Mouse (Mus musculus) gastrocnemius, adult 2 months (tissue): Measurements from ENCODE around the gene Mto1. TPM values are rescaled to one million over a fixed set of nuclear protein-coding genes. Genes with fewer than 3 reads are reported as not detected.

Experiments
- DNase-seq: peaks from one replicate; pipeline ENCODE4 v3.0.0; 2022
- H3K27ac ChIP-seq: fragments of 200-600 bp; 2 replicates; pipeline ENCODE4 v1.8.1; 2022; ENCODE audit warnings: mild to moderate bottlenecking
- H3K4me3 ChIP-seq: fragments of 200-600 bp; 2 replicates; pipeline ENCODE4 v1.8.1; 2022; ENCODE audit warnings: mild to moderate bottlenecking, moderate library complexity
- CTCF ChIP-seq: fragments of 200-600 bp; IDR thresholded peaks from 2 replicates; pipeline ENCODE4 v1.8.1; 2022; ENCODE audit warnings: antibody characterized with exemption, mild to moderate bottlenecking, moderate library complexity
- intact Hi-C: fragments of 180-260 bp; cut with DNase I; formaldehyde crosslinking; loops from one replicate; pipeline ENCODE4 v1.15.1; 2025
- microRNA-seq: library from miRNA; unstranded; fragments of <30 nt; microRNA quantifications from one replicate; pipeline ENCODE4 v1.2.0, GENCODE M21; 2021
- total RNA-seq, 2 experiments: library from RNA; stranded (reverse); gene quantifications; 2 replicates each; pipeline ENCODE4 v1.2.3; 2021

Mto1 gene
- total RNA-seq, 2 experiments from 2014 or later = 19.8 to 22.0 TPM

DNA sequence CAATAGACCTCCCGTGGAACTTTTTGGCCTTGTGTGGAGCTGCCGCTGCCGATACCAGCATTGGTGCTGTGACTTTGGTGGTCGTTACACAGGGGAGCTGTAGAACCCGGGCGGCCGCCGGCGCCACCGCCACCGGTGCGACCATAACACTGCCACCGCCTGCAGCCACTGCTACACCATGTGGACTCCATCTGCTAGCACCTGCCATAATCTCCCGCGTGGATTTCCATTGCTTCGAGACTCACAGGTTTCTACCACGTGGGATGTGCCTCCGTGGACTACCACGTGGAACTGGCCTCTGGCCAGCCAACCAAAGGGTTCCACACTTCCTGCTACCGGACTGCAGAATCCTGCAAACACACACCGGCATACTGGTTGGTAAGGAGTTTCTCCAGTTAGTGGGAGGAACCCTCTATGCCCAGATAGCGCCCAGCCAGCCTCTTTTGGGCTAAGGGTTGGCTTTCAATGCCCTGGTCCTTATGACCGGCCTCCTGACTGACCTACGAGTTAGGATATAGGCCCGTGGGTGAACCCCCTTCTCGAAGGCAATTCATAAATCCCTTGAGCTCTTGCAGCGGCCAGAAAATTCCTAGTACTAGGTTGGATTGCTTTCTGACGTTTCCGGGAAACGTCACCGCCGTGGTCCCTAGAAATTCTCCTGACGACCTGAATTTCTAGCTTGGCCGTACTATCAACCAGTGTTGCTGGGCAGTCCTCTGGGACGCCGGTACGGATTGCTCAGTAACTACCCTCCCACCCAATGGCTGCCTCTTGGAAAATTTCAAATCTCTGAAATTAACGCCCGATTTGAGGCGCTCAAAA lies 73.0 kb downstream of the Mto1 start:
- intact Hi-C loops = no loop called here
- peak; percentile 44 for DNase-seq
- no peak overlapping the region for H3K27ac ChIP-seq
- TF ChIP-seq CTCF = no peak
- H3K4me3 ChIP-seq = peak overlapping the region; percentile 61

DNA sequence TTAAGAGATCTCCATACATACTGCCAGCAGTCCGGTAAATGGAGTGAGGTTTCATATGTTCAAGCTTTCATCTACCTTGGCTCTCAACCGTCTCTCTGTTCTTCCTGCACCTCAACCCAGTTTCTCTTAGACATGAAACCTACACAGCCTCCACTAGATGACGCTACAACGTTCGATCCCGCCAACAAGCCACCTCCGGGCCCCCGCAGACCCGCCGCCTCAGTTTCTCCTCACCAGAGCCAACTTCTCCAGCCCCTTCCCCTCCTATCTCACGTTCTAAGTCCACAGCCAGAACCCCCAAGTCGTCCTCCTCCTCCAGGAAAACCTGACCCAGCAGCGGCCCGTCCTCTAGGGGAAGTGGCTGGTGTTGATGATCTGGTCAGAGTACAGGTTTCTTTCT lies 73.7 kb downstream of the Mto1 start:
- DNase-seq = peak; percentile 24
- intact Hi-C loops = no loop called here
- Histone ChIP-seq H3K4me3 (peak overlapping the region; percentile 61), H3K27ac (no peak overlapping the region)
- peak; percentile 44 for TF ChIP-seq CTCF

Small RNA genes within 50 kb of the gene (microRNA-seq; reads per million reads assigned to microRNA genes)
- gene Gm26377 = not detected

Other genes with a start within 250 kb of the Mto1 start
- under 1 TPM in 1 of 2 experiments, not detected in 1; 0.33 TPM for gene Gsta1, start 217.6 kb upstream of the Mto1 start, total RNA-seq
- not detected for gene Gm3776, start 191.1 kb upstream of the Mto1 start, total RNA-seq
- gene Gm10639, start 158.3 kb upstream of the Mto1 start, total RNA-seq = not detected
- gene Omt2a, start 133.4 kb upstream of the Mto1 start, total RNA-seq = not detected
- gene Omt2b, start 120.6 kb upstream of the Mto1 start, total RNA-seq = not detected
- gene Gsta2, start 92.4 kb upstream of the Mto1 start, total RNA-seq = not detected
- not detected for gene Dppa5a, start 80.0 kb upstream of the Mto1 start, total RNA-seq
- not detected for gene Ooep, start 69.5 kb upstream of the Mto1 start, total RNA-seq
- not detected for gene Ddx43, start 52.4 kb upstream of the Mto1 start, total RNA-seq
- under 1 TPM; 0.08 to 0.11 TPM for gene Cgas, start 5.0 kb upstream of the Mto1 start, total RNA-seq
- gene Gm17324, start 578 bp downstream of the Mto1 start, total RNA-seq = not detected
- 100 to 1,000 TPM; 390 to 557 TPM for gene Eef1a1, start 40.9 kb downstream of the Mto1 start, total RNA-seq
- gene Slc17a5, start 139.8 kb downstream of the Mto1 start, total RNA-seq = 1 to 10 TPM; 2.7 to 2.8 TPM
- gene Cd109, start 167.3 kb downstream of the Mto1 start, total RNA-seq = under 1 TPM; 0.28 to 0.81 TPM